Mouse (Mus musculus): ENCODE measurements around the gene Ankrd9. TPM values are rescaled to one million over a fixed set of nuclear protein-coding genes. Genes with fewer than 3 reads are reported as not detected.

Gene Ankrd9
- polyA plus RNA-seq, 1 experiment from 2014 or later, result 14.2 TPM

DNA sequence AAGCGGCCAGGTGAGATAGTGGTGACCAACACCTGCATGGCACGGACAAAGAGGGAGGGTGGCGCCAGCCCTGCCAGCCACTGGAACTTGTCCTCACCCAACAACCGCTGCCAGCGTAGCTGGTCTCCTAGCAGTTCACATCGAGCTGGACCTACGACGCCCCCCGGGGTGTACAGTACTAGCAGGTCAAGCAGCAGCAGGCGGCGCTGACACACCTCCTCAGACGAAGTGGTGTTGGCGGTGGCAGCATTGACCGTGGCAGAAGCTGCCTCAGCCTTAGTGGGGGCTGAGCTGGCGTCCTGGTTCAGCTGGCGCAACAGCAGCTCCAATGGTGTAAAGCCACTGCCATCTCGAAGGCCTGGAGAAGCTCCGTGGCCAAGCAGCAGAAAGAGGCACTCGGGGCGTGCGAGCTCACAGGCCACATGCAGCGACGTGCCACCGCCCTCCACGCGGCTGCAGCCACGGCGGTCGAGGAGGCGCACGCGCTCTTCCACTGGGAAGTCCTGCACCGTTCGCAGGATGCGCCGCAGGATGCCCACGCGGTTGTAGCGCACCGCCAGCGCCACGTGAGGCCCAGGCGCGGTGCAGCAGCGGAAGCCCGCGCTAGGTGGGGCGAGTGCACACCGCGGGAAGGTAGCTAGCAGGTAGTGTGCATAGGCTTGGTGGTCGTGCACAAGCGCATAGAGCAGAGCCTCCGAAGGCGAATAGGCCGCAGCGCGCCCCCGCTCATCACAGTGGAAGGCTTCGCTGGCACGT is 2.1 kb downstream of the Ankrd9 start:
- peaks cover 41% of the 10 kb centered on the region for H3K36me3 ChIP-seq
- peak overlapping the region; percentile 82; the same call in 1 of the 2 replicates for H3K4me3 ChIP-seq
- H3K9ac ChIP-seq, result no peak overlapping the region
- no peak overlapping the region for H3K27ac ChIP-seq (ENCODE audit: poor library complexity, severe bottlenecking)
- ATAC-seq (ENCODE audit: insufficient number of reproducible peaks, low FRiP score), result no peak
- 80% methylated on average over 60 of the region's 60 CpGs for WGBS
- peak overlapping the region; percentile 94 for H3K4me2 ChIP-seq
- peaks cover 18% of the 10 kb centered on the region for H3K4me1 ChIP-seq (replicated peaks)
- H3K9me3 ChIP-seq (replicated peaks), result no peaks in the 10 kb centered on the region
- peaks cover 9% of the 10 kb centered on the region; the same call in 1 of the 2 replicates for H3K27me3 ChIP-seq (replicated peaks)

GRCm38 (mm10) chr12:110975838-110976468 is 2.9 kb downstream of the Ankrd9 start:
- Histone ChIP-seq H3K36me3 (peaks cover 41% of the 10 kb centered on the region), H3K4me1 (replicated peaks) (peaks cover 18% of the 10 kb centered on the region)

GRCm38 (mm10) chr12:110975385-110975784 is 3.5 kb downstream of the Ankrd9 start:
- peaks cover 9% of the 10 kb centered on the region; the same call in 1 of the 2 replicates for H3K27me3 ChIP-seq (replicated peaks)
- no peak for ATAC-seq (ENCODE audit: insufficient number of reproducible peaks, low FRiP score)
- H3K9me3 ChIP-seq (replicated peaks), result no peaks in the 10 kb centered on the region
- H3K4me2 ChIP-seq, result peak overlapping the region; percentile 94
- H3K4me1 ChIP-seq (replicated peaks), result peaks cover 18% of the 10 kb centered on the region
- H3K36me3 ChIP-seq, result peaks cover 43% of the 10 kb centered on the region
- WGBS, result 87% methylated on average over 5 of the region's 5 CpGs
- H3K27ac ChIP-seq (ENCODE audit: poor library complexity, severe bottlenecking), result peak overlapping the region; percentile 55
- H3K9ac ChIP-seq, result no peak overlapping the region
- H3K4me3 ChIP-seq, result no peak overlapping the region

More at GRCm38 (mm10) chr12:110975838-110976468, 2.9 kb downstream of the Ankrd9 start:
- H3K4me2 ChIP-seq, result peak overlapping the region; percentile 94
- ATAC-seq (ENCODE audit: insufficient number of reproducible peaks, low FRiP score), result no peak
- H3K4me3 ChIP-seq, result no peak overlapping the region
- H3K9me3 ChIP-seq (replicated peaks), result no peaks in the 10 kb centered on the region
- 89% methylated on average over 4 of the region's 4 CpGs for WGBS
- no peak overlapping the region for H3K27ac ChIP-seq (ENCODE audit: poor library complexity, severe bottlenecking)
- H3K9ac ChIP-seq, result no peak overlapping the region
- H3K27me3 ChIP-seq (replicated peaks), result peaks cover 9% of the 10 kb centered on the region; the same call in 1 of the 2 replicates

DNA sequence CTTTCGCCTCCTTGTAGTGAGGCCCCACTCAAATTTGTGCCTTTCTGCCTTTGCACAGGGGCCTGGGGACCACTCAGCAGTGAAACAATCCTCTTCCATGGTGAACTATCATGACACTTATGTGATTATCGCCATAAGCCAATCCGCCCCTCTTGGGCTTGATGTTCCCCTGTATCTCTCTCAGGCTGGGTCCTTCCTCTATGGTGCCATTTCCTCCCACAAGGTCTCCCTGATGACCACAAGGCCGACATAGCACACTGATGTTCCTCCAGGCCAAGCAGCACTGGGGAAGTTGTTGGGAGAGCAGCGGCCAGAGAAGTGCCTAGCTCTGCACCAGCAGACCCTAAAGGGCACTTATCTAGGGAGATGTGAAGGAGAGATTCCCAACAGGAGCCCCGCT is 4.1 kb downstream of the Ankrd9 start:
- H3K4me2 ChIP-seq, result peak overlapping the region; percentile 94
- no peaks in the 10 kb centered on the region for H3K9me3 ChIP-seq (replicated peaks)
- peaks cover 50% of the 10 kb centered on the region for H3K36me3 ChIP-seq
- H3K4me1 ChIP-seq (replicated peaks), result peaks cover 18% of the 10 kb centered on the region
- 83% methylated on average over 6 of the region's 6 CpGs for WGBS
- H3K4me3 ChIP-seq, result no peak overlapping the region
- no peak overlapping the region for H3K9ac ChIP-seq
- ATAC-seq (ENCODE audit: insufficient number of reproducible peaks, low FRiP score), result no peak
- peak overlapping the region; percentile 55 for H3K27ac ChIP-seq (ENCODE audit: poor library complexity, severe bottlenecking)
- peaks cover 9% of the 10 kb centered on the region; the same call in 1 of the 2 replicates for H3K27me3 ChIP-seq (replicated peaks)

- Histone ChIP-seq H3K9ac (no peak overlapping the region), H3K27ac (ENCODE audit: poor library complexity, severe bottlenecking) (peak overlapping the region; percentile 49; the same call in 1 of the 2 replicates), H3K27me3 (replicated peaks) (peaks cover 9% of the 10 kb centered on the region; the same call in 1 of the 2 replicates), H3K36me3 (peaks cover 54% of the 10 kb centered on the region), H3K4me2 (peak overlapping the region; percentile 94; the same call in 1 of the 2 replicates), H3K9me3 (replicated peaks) (no peaks in the 10 kb centered on the region), H3K4me3 (no peak overlapping the region), H3K4me1 (replicated peaks) (peaks cover 14% of the 10 kb centered on the region)
- WGBS, result 64% methylated on average over 7 of the region's 7 CpGs
- ATAC-seq (ENCODE audit: insufficient number of reproducible peaks, low FRiP score), result peak; percentile 70
Observed at GRCm38 (mm10) chr12:110974295-110974694, 4.5 kb downstream of the Ankrd9 start.

DNA sequence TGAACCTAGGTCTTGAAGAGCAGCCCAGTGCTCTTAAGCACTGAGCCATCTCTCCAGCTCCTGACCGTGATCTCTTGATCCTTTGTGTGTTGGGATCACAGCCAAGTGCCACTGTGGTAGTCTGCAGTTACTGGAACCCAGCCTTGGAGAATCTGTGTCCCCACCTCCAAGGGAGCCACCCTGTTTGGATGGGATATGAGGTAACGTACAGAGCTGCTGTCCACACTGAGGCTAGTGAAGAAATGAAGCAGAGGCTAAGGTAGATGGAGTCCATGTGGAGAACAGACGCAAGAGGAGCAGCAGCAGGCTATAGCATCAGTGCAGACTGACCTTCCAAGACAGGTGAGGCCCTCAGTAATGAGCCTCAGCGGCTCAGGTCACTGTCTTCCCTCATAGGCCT is 5.0 kb downstream of the Ankrd9 start:
- Histone ChIP-seq H3K9ac (no peak overlapping the region), H3K4me1 (replicated peaks) (peaks cover 13% of the 10 kb centered on the region), H3K9me3 (replicated peaks) (no peaks in the 10 kb centered on the region), H3K4me3 (no peak overlapping the region), H3K36me3 (peaks cover 59% of the 10 kb centered on the region), H3K27ac (ENCODE audit: poor library complexity, severe bottlenecking) (peak overlapping the region; percentile 49; the same call in 1 of the 2 replicates), H3K27me3 (replicated peaks) (peaks cover 9% of the 10 kb centered on the region; the same call in 1 of the 2 replicates), H3K4me2 (0 out of 2 replicates have a peak overlapping the region, but pooled peaks have one; percentile 15)
- no peak for ATAC-seq (ENCODE audit: insufficient number of reproducible peaks, low FRiP score)
- WGBS, result 84% methylated on average over 4 of the region's 4 CpGs

DNA sequence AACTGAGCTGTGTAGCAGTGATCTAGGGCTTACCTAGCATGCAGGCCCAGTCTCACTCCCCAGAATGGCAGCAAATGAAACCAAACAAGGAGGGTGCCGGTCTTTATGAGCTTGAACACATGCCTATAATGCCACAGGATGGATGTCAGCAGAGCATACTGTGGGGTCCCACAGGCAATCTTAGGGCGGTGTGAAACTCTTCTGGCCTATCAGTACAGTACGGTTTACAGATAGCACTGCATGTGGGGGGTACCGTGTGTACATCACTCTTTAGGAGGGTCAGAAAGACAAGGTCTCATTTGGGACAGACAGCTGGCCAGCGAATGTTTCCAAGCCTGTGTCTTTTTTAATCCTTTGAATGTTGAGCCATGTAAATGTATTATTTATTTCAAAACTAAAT is 6.9 kb downstream of the Ankrd9 start:
- 71% methylated on average over 5 of the region's 5 CpGs for WGBS
- ATAC-seq (ENCODE audit: insufficient number of reproducible peaks, low FRiP score), result no peak
- Histone ChIP-seq H3K9ac (no peak overlapping the region), H3K4me3 (no peak overlapping the region), H3K36me3 (peaks cover 64% of the 10 kb centered on the region), H3K4me2 (no peak overlapping the region), H3K9me3 (replicated peaks) (no peaks in the 10 kb centered on the region), H3K4me1 (replicated peaks) (no peaks in the 10 kb centered on the region), H3K27me3 (replicated peaks) (peaks cover 3% of the 10 kb centered on the region; the same call in 1 of the 2 replicates), H3K27ac (ENCODE audit: poor library complexity, severe bottlenecking) (no peak overlapping the region)

DNA sequence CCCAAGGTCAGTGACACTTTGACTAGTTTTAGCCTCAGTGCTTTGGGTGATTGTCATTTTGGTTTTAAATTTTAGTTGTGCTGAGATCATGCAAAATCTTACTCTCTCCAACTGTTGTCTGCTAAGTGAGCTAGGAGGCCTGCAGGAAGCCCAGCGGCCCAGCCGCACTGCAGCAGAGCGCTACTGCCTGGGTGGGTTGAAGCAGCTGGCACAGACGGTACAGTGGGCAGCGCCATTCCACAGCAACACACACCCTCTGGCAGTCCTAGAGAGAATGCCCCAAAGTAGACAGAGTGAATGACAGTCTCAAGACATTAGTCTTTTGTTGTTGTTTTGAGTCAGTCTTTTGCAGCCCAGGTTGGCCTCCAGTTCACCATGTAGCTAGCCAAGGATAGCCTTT is 8.4 kb downstream of the Ankrd9 start:
- H3K36me3 ChIP-seq, result peaks cover 48% of the 10 kb centered on the region

GRCm38 (mm10) chr12:110967146-110967545 is 11.7 kb downstream of the Ankrd9 start:
- 54% methylated on average over 2 of the region's 2 CpGs for WGBS
- no peaks in the 10 kb centered on the region for H3K4me1 ChIP-seq (replicated peaks)
- no peak overlapping the region for H3K9ac ChIP-seq
- H3K27me3 ChIP-seq (replicated peaks), result no peaks in the 10 kb centered on the region
- peaks cover 32% of the 10 kb centered on the region for H3K36me3 ChIP-seq
- no peak overlapping the region for H3K4me3 ChIP-seq
- ATAC-seq (ENCODE audit: insufficient number of reproducible peaks, low FRiP score), result peak; percentile 82; the same call in 1 of the 2 replicates
- no peaks in the 10 kb centered on the region for H3K9me3 ChIP-seq (replicated peaks)
- no peak overlapping the region for H3K27ac ChIP-seq (ENCODE audit: poor library complexity, severe bottlenecking)
- H3K4me2 ChIP-seq, result no peak overlapping the region

More for the DNA sequence above, 8.4 kb downstream of the Ankrd9 start:
- Histone ChIP-seq H3K9me3 (replicated peaks) (no peaks in the 10 kb centered on the region), H3K9ac (no peak overlapping the region), H3K4me2 (no peak overlapping the region), H3K27ac (ENCODE audit: poor library complexity, severe bottlenecking) (no peak overlapping the region), H3K4me3 (no peak overlapping the region), H3K27me3 (replicated peaks) (no peaks in the 10 kb centered on the region), H3K4me1 (replicated peaks) (no peaks in the 10 kb centered on the region)
- no peak for ATAC-seq (ENCODE audit: insufficient number of reproducible peaks, low FRiP score)
- WGBS, result 94% methylated on average over 5 of the region's 5 CpGs

DNA sequence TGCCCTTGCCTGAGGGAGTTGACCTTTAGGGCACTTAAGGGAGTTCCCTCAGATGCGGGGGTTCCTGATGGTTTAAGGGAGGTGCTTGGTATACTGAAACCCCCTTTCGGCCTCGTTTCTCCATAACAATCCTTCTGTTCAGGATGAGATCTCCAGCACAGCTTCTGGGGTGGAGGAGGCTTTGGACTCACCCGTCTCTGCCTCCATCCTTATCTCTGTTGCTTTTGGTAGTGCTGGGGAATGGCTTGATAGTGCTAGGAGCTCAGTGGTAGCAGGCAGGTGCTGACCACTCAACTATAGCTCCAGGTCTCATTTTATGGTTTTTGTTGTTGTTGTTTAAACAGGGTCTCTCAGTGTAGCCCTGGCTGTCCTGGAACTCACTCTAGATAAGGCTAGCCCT is 12.8 kb downstream of the Ankrd9 start:
- H3K27ac ChIP-seq (ENCODE audit: poor library complexity, severe bottlenecking), result no peak overlapping the region
- H3K36me3 ChIP-seq, result peaks cover 32% of the 10 kb centered on the region
- peak; percentile 56; the same call in 1 of the 2 replicates for ATAC-seq (ENCODE audit: insufficient number of reproducible peaks, low FRiP score)
- no peak overlapping the region for H3K4me2 ChIP-seq
- H3K9ac ChIP-seq, result no peak overlapping the region
- no peak overlapping the region for H3K4me3 ChIP-seq
- H3K9me3 ChIP-seq (replicated peaks), result no peaks in the 10 kb centered on the region
- H3K27me3 ChIP-seq (replicated peaks), result no peaks in the 10 kb centered on the region
- WGBS, result 57% methylated on average over 4 of the region's 4 CpGs
- peaks cover 4% of the 10 kb centered on the region for H3K4me1 ChIP-seq (replicated peaks)

GRCm38 (mm10) chr12:110965500-110965899 is 13.3 kb downstream of the Ankrd9 start:
- Histone ChIP-seq H3K9ac (no peak overlapping the region), H3K4me1 (replicated peaks) (peaks cover 4% of the 10 kb centered on the region), H3K9me3 (replicated peaks) (no peaks in the 10 kb centered on the region), H3K4me3 (no peak overlapping the region), H3K4me2 (no peak overlapping the region), H3K36me3 (peaks cover 30% of the 10 kb centered on the region), H3K27me3 (replicated peaks) (no peaks in the 10 kb centered on the region), H3K27ac (ENCODE audit: poor library complexity, severe bottlenecking) (no peak overlapping the region)
- WGBS, result 59% methylated on average over 3 of the region's 3 CpGs
- no peak for ATAC-seq (ENCODE audit: insufficient number of reproducible peaks, low FRiP score)
